Mouse (Mus musculus) forebrain, embryonic 14.5 days (tissue): ENCODE results near the gene BC003965. TPM values are rescaled to one million over a fixed set of nuclear protein-coding genes. Genes with fewer than 3 reads are reported as not detected.
"Not testable (repeated sequence)": the region's sequence is repeated elsewhere in the genome, so short reads cannot be mapped to it uniquely, and the experiment has no call there.

ENCODE experiments used
- ATAC-seq: fragments of 200-750 bp; cut with Nextera tagmentation; 2 replicates; pipeline ENCODE4 v1.8.0; 2017; ENCODE audit warnings: mild to moderate bottlenecking, moderate library complexity
- DNase-seq: peaks from one replicate; pipeline ENCODE4 v3.0.0-alpha.2; 2015; ENCODE audit warnings: low spot score
- H3K27ac ChIP-seq: fragments of 300-500 bp; sonication (generic); 2 replicates; pipeline ENCODE4 v1.5.1; 2014; ENCODE audit warnings: low read depth, mild to moderate bottlenecking, control low read depth, low read length, moderate library complexity
- H3K27me3 ChIP-seq: fragments of 300-500 bp; sonication (generic); replicated peaks from 2 replicates; pipeline ENCODE4 v1.6.1; 2014; ENCODE audit warnings: low read length, control low read depth, mixed read lengths; ENCODE audit not compliant: control insufficient read depth, insufficient read depth
- H3K36me3 ChIP-seq: fragments of 300-500 bp; sonication (generic); 2 replicates; pipeline ENCODE4 v1.6.1; 2014; ENCODE audit warnings: low read length, control low read depth; ENCODE audit not compliant: control insufficient read depth, insufficient read depth
- H3K4me1 ChIP-seq: fragments of 300-500 bp; sonication (generic); 2 replicates; pipeline ENCODE4 v1.6.1; 2014; ENCODE audit warnings: antibody characterized with exemption, low read length, control low read depth; ENCODE audit not compliant: control insufficient read depth, insufficient read depth
- H3K4me2 ChIP-seq: fragments of 300-500 bp; sonication (generic); 2 replicates; pipeline ENCODE4 v1.6.1; 2014; ENCODE audit warnings: mild to moderate bottlenecking, control low read depth, low read length
- H3K4me3 ChIP-seq: fragments of 300-500 bp; sonication (generic); 2 replicates; pipeline ENCODE4 v1.5.1; 2014; ENCODE audit warnings: low read depth, low read length, control low read depth
- H3K9ac ChIP-seq: fragments of 300-500 bp; sonication (generic); 2 replicates; pipeline ENCODE4 v1.6.1; 2014; ENCODE audit warnings: mild to moderate bottlenecking, low read length, control low read depth, moderate library complexity
- H3K9me3 ChIP-seq: fragments of 300-500 bp; sonication (generic); replicated peaks from 2 replicates; pipeline ENCODE4 v1.6.1; 2016; ENCODE audit warnings: low read length, control low read depth, mixed read lengths; ENCODE audit not compliant: control insufficient read depth
- whole genome bisulfite sequencing: fragments of 180-500 bp; shearing (Covaris S2); extraction: QIAGEN DNeasy Blood & Tissue Kit; methylation state at CpG from one replicate; pipeline ENCODE4 v1.1.7; 2014; 5-methylcytosine and 5-hydroxymethylcytosine counted together
- polyA plus RNA-seq: library from polyadenylated mRNA; unstranded; fragments of >200 nt; fragmentation: Nextera tagmentation; extraction: Ambion mirVana; gene quantifications from 2 replicates; pipeline ENCODE4 v1.2.1, GENCODE M21; 2014

BC003965 gene
- polyA plus RNA-seq, 1 experiment from 2014 or later, result 39.6 TPM

DNA sequence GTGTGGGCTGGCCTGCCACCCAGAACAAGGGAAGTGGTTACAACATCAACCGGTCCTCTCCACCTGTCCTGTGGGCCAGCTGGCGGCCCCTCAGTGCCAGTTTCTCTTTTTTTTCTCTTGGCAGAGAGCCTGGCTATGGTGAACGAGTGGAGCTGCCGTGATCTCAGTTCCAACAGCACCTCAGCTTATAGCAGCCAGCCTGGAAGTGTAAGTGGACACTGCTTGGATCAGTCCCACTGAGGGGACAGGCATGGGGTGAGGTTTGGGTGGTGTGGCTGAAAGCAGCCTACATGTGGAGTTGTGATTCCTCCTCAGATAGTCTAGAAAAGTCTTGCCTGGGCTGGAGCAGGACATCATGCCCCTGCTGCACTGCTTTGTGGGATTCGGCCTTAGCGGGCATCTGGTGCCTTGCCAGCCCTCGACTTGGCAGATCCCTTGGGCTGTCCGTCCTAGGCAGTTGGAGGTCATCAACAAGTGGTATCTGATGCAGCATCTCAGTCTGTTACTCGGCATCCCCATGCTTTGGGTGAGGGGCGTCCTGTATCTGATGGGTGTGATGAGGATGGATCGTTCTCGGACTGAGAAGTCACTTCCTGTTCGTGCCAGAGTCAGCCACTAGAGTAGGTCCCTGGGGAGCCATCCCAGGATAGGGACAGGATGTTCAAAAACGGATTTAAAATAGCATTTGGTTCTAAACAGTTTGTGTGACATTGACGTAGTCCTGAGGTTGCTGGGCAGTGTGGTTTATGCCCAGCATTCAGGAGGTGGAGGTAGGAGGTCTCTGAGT is 26.5 kb downstream of the BC003965 start:
- ATAC-seq, result no peak
- Histone ChIP-seq H3K4me1 (no peaks in the 10 kb centered on the region), H3K27ac (peak overlapping the region; percentile 9; the same call in 1 of the 2 replicates), H3K9ac (no peak overlapping the region), H3K4me2 (no peak overlapping the region), H3K36me3 (peaks cover 81% of the 10 kb centered on the region), H3K4me3 (no peak overlapping the region), H3K27me3 (no peaks in the 10 kb centered on the region), H3K9me3 (no peaks in the 10 kb centered on the region)
- 86% methylated on average over 15 of the region's 15 CpGs for WGBS
- DNase-seq, result peak; percentile 8

GRCm38 (mm10) chr17:25211705-25212104 is 27.4 kb downstream of the BC003965 start:
- Histone ChIP-seq H3K9me3 (no peaks in the 10 kb centered on the region), H3K4me3 (no peak overlapping the region), H3K4me1 (no peaks in the 10 kb centered on the region), H3K9ac (no peak overlapping the region), H3K27ac (no peak overlapping the region), H3K27me3 (no peaks in the 10 kb centered on the region), H3K4me2 (no peak overlapping the region), H3K36me3 (peaks cover 82% of the 10 kb centered on the region)
- 90% methylated on average over 4 of the region's 4 CpGs for WGBS
- ATAC-seq, result no peak
- DNase-seq, result no peak

GRCm38 (mm10) chr17:25215431-25215830 is 31.1 kb downstream of the BC003965 start:
- Histone ChIP-seq H3K36me3 (peaks cover 63% of the 10 kb centered on the region), H3K4me2 (no peak overlapping the region), H3K9ac (no peak overlapping the region), H3K27ac (no peak overlapping the region), H3K4me3 (no peak overlapping the region), H3K4me1 (no peaks in the 10 kb centered on the region), H3K27me3 (no peaks in the 10 kb centered on the region), H3K9me3 (no peaks in the 10 kb centered on the region)
- WGBS, result 79% methylated on average over 3 of the region's 3 CpGs
- DNase-seq (no peak), ATAC-seq (no peak)

DNA sequence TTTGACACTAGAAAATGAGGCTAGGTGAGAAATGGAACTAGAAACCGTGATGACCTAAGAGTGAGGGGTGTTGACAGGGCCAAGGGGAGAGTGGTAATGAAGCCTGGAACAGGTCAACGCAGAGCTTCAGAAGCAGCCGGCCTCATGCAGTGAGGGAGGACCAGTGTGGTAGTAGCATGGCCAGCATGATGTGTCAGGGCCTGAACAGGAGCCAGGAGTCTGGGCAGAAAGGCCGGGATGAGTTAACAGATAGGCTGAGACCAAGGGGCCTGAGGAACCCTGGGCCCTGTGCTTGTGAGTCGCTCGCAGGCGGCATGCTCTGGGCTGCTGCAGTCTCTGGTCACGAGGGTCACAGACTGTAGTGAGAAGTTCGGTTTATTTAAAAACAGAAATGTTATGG is 34.6 kb downstream of the BC003965 start:
- peaks cover 44% of the 10 kb centered on the region for H3K36me3 ChIP-seq
- H3K9me3 ChIP-seq, result no peaks in the 10 kb centered on the region
- no peaks in the 10 kb centered on the region for H3K27me3 ChIP-seq
- H3K4me1 ChIP-seq, result no peaks in the 10 kb centered on the region
- ATAC-seq, result no peak
- DNase-seq, result no peak
- H3K9ac ChIP-seq, result no peak overlapping the region
- H3K4me2 ChIP-seq, result no peak overlapping the region
- H3K27ac ChIP-seq, result no peak overlapping the region
- H3K4me3 ChIP-seq, result no peak overlapping the region
- 91% methylated on average over 9 of the region's 9 CpGs for WGBS

DNA sequence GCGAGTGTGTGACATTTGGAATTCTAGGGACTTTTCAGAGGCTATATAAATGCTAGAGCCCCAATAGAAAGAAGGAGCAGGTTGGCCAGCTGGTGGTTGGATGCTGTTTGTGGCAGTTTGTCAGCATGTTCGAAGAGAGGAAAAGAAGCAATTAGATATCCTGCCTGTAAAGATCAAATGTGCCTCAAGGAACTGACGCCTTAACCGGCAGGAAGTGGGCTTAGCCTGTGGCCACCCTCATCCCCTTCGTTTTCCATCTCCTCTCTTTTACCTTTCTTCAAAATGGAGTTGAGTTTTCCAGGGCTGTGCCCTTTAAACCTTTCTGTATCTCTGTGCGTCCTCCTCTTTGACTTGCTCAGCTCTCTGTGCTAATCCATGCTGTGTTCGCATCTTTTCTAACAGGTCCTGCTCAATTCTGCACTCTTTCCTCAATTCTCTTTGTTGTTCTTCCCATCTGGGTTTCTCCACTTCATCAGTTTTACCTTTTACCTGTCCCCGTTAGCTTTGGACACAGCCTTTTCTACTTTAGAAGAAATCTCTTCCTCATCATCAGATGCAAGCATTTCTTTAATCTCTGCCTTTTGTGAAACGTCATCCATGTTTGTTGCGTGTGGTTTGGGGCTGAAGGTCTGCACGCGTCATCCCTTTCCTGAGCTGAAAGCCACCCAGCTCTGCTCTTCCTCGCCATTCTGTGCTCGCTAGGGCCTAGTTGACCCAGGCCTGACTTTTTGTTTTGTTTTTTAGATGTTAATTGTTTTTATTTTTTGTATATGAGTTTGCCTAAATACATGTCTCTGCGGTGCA is 35.3 kb downstream of the BC003965 start:
- no peak for ATAC-seq

DNA sequence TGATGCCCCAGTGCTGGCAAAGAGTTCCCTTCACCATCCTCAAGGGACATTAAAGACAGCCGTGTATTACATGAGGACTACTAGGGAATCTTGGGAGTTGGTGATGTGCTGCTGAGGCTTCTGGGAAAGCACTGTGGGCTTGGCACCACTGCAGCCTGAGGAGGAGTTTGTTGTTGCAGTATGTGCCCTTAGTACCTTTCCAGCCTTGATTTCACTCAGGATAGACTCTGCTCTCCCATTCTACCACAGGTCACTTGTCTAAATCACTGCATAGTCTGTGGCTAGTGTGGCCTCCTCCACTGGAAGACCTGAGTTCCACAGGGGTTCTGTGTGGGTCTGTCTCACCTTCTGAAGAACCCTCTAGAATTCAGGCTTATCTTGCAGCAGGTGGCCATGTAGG is 36.4 kb downstream of the BC003965 start:
- no peaks in the 10 kb centered on the region for H3K27me3 ChIP-seq
- H3K36me3 ChIP-seq, result peaks cover 27% of the 10 kb centered on the region
- WGBS, result 83% methylated on average over 1 of the region's 1 CpGs
- H3K27ac ChIP-seq, result no peak overlapping the region
- no peaks in the 10 kb centered on the region for H3K9me3 ChIP-seq
- no peak for DNase-seq
- no peaks in the 10 kb centered on the region for H3K4me1 ChIP-seq
- no peak overlapping the region for H3K4me3 ChIP-seq
- H3K9ac ChIP-seq, result no peak overlapping the region
- H3K4me2 ChIP-seq, result no peak overlapping the region
- ATAC-seq, result no peak

More for the DNA sequence above, 35.3 kb downstream of the BC003965 start:
- Histone ChIP-seq H3K27ac (no peak overlapping the region), H3K27me3 (no peaks in the 10 kb centered on the region), H3K36me3 (peaks cover 37% of the 10 kb centered on the region), H3K4me2 (no peak overlapping the region), H3K9me3 (no peaks in the 10 kb centered on the region), H3K4me1 (no peaks in the 10 kb centered on the region), H3K9ac (no peak overlapping the region), H3K4me3 (no peak overlapping the region)
- WGBS, result 95% methylated on average over 15 of the region's 15 CpGs
- no peak for DNase-seq

DNA sequence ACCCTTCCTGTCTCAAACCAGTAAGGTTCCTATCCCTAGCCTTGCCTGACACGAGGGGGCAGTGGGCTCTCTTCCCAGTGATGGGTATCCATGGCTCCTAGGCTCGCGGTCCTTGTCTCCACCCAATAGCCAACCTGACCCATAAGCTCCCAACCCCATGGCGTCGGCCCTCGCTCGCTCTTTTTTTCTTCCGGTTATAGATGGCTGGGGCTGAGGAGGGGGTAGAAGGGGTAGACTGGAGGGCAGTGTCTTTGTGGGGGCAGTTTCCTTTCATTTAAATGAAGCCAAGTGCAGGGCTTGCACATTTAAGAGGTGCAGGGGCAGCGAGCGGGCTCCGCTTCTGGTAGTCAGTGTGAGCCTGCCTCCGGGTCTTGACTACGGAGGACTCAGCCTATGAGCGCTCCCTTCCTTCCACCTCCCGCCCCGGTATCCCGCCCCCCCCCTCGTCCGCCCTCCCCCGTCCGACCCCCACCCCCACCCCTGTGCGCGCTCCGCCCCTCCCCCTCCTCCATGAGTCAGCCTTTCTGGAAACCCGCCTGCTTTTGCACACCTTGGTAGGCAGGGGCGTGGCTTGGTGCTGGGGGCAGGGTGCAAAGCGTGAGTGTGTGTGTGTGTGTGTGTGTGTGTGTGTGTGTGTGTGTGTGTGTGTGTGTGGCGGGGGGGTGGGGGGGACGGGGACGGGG is 37.6 kb downstream of the BC003965 start:
- DNase-seq (peak; percentile 44), ATAC-seq (peak; percentile 88)
- H3K9ac ChIP-seq, result peak overlapping the region; percentile 60
- H3K9me3 ChIP-seq, result no peaks in the 10 kb centered on the region
- 1% methylated on average over 25 of the region's 30 CpGs for WGBS
- peaks cover 23% of the 10 kb centered on the region for H3K36me3 ChIP-seq
- H3K4me1 ChIP-seq, result no peaks in the 10 kb centered on the region
- H3K27me3 ChIP-seq, result no peaks in the 10 kb centered on the region
- H3K4me2 ChIP-seq, result peak overlapping the region; percentile 53
- H3K4me3 ChIP-seq, result peak overlapping the region; percentile 24
- H3K27ac ChIP-seq, result no peak overlapping the region; the same call in 1 of the 2 replicates

DNA sequence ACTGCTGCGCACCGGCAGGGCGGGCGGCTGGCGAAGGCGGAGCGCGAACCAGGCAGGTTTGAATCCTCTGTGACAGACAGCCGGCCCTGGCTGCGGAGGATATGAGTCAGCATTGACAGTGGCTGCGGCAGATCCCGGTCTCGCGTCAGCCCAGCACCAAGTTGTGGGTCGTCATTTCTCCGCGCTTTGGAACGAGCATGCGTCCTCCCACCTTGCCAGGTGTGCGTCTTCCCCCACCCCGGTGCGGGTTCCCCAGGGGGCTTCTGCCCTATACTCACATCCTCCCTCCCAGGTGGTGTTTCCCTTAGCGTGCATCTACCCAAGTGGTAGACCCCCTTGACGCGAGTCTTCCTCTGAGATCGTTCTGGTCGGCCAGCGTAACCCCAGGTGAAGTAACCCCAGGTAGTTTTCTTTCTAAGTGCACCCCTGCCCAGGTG is 38.2 kb downstream of the BC003965 start:
- ATAC-seq, result peak; percentile 93

More for the DNA sequence above, 38.2 kb downstream of the BC003965 start:
- peak overlapping the region; percentile 24; the same call in 1 of the 2 replicates for H3K4me3 ChIP-seq
- DNase-seq, H3K9me3 ChIP-seq, H3K9ac ChIP-seq, H3K27me3 ChIP-seq, H3K4me1 ChIP-seq: not testable (repeated sequence)
- peaks cover 25% of the 10 kb centered on the region for H3K36me3 ChIP-seq
- H3K27ac ChIP-seq, result 0 out of 2 replicates have a peak overlapping the region, but pooled peaks have one; percentile 9
- H3K4me2 ChIP-seq, result peak overlapping the region; percentile 53
- WGBS, result 8% methylated on average over 13 of the region's 28 CpGs
